Mouse (Mus musculus) testis, postnatal 10 days (tissue): ENCODE data around the gene Actb.
A peak's percentile ranks its signal among the peaks of the same experiment; 100 is the strongest.

Experiments used
- DNase-seq: peaks from one replicate; pipeline ENCODE4 v3.0.0; 2021; ENCODE audit warnings: low spot score

Gene Actb

GRCm38 (mm10) chr5:142906532-142907047 lies at the start of gene Actb:
TSS of gene Actb (minus strand) at chr5:142906754.
- peak; percentile 96 for DNase-seq

GRCm38 (mm10) chr5:142953641-142954040 lies 47.1 kb upstream of the Actb start:
- DNase-seq: no peak

GRCm38 (mm10) chr5:142950405-142950804 lies 43.9 kb upstream of the Actb start:
- peak; percentile 42 for DNase-seq

- no peak for DNase-seq
Measured at GRCm38 (mm10) chr5:142949580-142949979, 43.0 kb upstream of the Actb start.

GRCm38 (mm10) chr5:142947460-142947859 lies 40.9 kb upstream of the Actb start:
- DNase-seq: no peak

GRCm38 (mm10) chr5:142944979-142945682 lies 38.6 kb upstream of the Actb start:
- peak; percentile 45 for DNase-seq

- no peak for DNase-seq
Measured at GRCm38 (mm10) chr5:142940393-142940792, 33.8 kb upstream of the Actb start.

- DNase-seq: peak; percentile 79
Measured at GRCm38 (mm10) chr5:142937956-142938727, 31.6 kb upstream of the Actb start.

GRCm38 (mm10) chr5:142936336-142936719 lies 29.8 kb upstream of the Actb start:
- peak; percentile 91 for DNase-seq

- peak; percentile 77 for DNase-seq
Measured at GRCm38 (mm10) chr5:142935642-142936335, 29.2 kb upstream of the Actb start.

- no peak for DNase-seq
Measured at GRCm38 (mm10) chr5:142932731-142933130, 26.2 kb upstream of the Actb start.

- peak; percentile 80 for DNase-seq
Measured at GRCm38 (mm10) chr5:142932084-142932685, 25.6 kb upstream of the Actb start.

GRCm38 (mm10) chr5:142931241-142931745 lies 24.7 kb upstream of the Actb start:
- DNase-seq: no peak

- DNase-seq: no peak
Measured at GRCm38 (mm10) chr5:142929400-142929752, 22.8 kb upstream of the Actb start.

GRCm38 (mm10) chr5:142928749-142929399 lies 22.3 kb upstream of the Actb start:
- peak; percentile 77 for DNase-seq

GRCm38 (mm10) chr5:142927341-142927930 lies 20.9 kb upstream of the Actb start:
- DNase-seq: no peak

GRCm38 (mm10) chr5:142926940-142927228 lies 20.3 kb upstream of the Actb start:
- no peak for DNase-seq

- peak; percentile 79 for DNase-seq
Measured at GRCm38 (mm10) chr5:142926204-142926939, 19.8 kb upstream of the Actb start.

GRCm38 (mm10) chr5:142924336-142924959 lies 17.9 kb upstream of the Actb start:
- no peak for DNase-seq

- DNase-seq: no peak
Measured at GRCm38 (mm10) chr5:142923781-142924180, 17.2 kb upstream of the Actb start.
